Mouse (Mus musculus): ENCODE measurements around the gene Fth1.
"Not testable (repeated sequence)": the region's sequence is repeated elsewhere in the genome, so short reads cannot be mapped to it uniquely, and the experiment has no call there.

Fth1 gene

DNA sequence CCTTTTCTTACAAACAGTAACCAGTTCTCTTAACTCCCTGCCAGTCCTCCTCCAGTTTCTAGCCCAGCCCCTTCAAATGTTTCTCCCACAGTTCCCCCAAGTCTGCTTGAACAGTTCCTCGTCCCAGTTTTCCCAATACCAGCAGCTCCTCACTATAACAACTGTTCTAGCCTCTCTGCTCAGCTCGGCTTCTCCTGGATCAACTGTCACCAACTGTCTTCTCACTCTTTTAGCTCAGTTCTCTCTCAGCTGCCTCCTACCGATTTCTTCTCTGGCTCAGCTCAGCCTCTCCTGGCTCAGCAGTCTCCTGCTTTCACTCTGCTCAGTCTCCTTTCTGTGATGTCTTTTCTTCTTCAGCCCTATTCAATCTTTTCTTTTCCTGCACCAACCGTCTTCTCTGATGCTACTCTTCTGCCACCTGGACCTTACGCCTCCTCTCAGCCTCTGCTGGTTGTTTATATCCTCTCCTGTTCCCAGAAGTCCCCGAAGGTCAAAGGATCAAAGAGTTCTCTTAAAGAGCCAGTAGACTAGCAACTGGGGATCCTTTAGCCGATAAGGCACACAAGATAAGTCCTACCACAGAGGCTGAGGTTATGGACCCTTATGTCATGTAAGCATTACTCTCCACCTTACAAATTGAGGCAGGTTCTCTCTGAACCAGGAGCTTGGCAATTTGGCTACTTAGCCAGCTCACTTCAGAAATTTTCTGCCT, 16.0 kb upstream of the Fth1 start:
- DNase-seq: no peak

DNA sequence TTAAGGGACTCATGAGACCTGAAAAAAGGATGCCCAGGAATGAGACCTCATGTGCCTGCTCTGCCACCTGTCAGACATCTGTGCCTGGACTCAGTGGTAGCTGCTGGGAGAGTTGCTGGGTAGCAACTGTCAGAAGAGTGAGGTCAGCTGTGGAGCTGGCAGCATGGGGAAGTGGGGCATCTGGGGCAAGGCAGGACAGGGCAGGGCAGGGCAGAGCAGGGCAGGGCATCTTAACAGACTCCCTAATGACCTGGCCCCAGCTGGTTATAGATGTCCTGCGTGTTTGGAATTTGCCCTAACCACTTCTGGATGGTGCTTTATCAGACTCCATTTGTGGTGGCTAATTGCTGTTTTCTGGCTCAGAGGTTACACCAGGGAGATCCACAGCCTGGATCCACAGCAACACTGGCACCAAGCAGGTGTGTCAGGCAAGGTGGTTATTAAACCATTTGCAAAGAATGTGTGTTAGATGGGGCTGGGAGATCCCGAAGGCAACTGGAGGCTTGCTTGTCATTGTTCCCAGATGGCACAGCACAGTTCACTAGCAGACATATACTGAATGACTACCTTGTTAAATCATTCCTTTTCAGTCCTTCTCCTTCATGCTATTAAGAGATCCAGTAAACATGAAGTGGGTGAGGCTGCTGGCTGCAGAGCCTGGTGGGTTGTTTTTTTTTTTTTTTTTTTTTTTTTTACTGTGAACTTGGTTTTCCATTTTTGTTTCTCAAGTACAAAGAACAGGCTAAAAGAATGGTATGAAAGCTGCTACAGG, 14.1 kb upstream of the Fth1 start:
- DNase-seq: no peak

DNA sequence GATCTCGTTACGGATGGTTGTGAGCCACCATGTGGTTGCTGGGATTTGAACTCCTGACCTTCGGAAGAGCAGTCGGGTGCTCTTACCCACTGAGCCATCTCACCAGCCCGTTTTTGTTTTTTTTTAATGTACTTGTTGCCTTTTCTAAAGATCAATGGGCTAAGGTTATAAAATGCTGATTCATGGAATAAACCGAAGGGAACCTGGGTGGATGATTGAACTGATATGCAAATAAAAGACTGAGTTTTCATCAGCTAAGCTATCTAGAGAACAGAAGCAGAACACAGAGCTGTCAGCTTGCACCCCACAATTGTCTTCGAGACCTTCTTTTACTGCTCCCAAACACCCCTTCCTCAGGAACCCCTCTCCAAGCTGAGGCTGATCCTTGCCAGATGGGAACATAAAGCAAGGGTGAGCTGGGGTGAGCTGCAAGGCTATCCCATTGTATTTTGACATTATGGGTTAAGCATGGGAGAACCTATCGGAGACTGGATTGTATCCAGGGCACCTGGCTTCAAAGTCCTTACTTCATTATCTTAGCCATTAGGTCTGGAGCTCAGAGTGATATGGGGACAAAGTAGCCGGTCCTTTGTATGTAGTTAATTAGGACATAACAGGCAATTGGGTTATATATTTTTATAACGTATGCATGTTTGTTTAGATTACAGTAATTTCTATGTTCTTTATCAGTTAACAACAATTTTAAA, 12.2 kb upstream of the Fth1 start:
- DNase-seq: no peak

DNA sequence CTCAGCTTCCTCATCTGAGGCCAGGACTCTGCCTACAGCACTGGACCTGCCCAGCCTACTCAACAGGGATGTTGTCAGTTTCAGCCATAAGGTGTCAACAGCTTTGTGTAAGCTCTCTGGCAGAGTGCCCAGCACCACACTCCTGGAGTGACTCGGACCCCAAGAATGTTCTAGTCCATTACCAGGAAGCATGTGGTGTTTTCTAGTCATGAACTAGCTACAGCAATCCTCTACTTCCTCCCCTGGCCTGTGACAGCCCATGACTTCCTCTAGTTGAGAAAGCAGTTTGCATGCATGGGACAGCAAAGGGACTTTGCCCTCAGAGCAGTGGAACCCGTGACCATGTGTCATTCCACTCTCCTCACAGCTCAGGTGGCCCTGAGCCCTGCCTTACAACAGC, 5.5 kb upstream of the Fth1 start:
- DNase-seq: not testable (repeated sequence)

DNA sequence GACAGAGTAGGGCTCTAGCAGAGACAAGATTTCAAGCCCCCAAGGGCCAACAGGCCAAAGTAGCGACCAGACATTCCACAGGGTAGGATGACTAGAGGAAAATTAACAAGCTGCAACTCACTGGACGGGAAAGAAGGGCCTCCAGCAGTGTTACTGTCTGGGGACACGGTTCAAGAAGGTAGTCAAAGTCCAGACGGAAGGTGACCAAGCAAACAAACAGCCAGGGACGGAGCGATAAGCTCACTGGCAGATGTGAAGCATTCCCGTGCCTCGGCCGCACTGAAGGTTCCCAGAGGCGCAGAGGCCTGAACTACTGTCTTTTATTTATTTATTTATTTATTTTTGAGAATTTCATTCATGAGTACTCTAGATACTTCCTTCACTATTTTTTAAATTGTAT, 3.3 kb upstream of the Fth1 start:
- DNase-seq: peak; percentile 57

DNA sequence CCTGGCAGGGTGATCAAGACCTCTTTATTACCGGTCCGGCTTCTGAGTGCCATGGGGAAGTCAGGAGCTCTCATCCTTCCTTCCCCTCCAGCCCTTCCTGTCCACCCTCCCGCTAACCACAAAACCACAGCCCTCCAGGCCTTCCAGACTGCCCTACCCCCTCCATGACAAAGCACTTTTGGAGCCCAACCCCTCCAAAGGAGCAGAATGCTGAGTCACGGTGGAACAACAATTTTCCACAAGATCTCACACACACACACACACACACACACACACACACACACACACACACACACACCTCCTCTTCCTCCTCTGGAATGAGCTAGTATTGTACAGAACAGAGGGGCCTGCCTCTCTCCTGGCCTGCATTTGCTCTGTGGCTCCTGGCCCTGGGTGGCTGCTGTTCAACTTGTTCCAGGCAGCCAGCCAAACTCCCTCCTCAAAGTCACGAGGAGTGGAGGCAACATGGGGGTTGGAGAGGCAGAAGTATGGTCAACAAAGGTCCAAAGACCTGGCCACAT, 1.9 kb upstream of the Fth1 start:
- peak; percentile 91 for DNase-seq

DNA sequence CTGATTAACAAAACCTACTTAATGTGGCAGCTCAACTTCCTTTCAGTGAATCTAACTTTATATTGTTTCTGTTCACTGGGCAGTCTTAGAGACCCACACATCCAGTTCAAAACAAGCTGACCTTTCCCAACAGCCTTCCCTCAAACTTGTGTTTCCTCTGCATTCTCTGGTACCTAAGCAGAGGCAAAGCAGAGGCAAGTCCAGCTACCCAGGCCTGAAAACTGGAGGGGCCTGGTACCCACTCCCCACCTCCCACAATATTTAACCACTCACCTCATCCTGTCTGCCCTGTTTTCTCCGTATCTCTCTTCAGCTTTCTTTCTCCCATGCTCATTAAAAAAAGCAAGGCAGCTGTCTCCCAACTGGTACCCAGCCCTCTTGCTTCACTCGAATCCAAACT, 1.2 kb upstream of the Fth1 start:
- no peak for DNase-seq

DNA sequence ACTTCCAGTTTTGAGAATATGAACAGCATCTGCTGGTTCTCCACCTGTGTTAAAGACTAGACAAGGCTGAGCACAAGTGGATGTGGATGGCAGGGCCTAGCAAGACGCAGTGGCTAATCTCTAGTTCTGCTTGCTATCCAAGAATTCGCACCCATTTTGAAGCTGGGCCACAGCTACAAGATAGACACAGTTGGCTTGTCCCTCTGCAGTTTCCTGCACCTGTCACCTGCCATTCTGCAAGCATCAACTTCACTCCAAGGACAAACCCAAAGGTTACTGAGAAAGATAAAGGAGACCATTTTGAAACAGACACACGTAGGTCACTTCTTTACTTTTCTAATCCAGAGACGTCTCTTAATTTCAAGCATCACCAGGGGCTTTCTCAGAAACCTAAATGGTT, 1.2 kb downstream of the Fth1 start:
- no peak for DNase-seq

DNA sequence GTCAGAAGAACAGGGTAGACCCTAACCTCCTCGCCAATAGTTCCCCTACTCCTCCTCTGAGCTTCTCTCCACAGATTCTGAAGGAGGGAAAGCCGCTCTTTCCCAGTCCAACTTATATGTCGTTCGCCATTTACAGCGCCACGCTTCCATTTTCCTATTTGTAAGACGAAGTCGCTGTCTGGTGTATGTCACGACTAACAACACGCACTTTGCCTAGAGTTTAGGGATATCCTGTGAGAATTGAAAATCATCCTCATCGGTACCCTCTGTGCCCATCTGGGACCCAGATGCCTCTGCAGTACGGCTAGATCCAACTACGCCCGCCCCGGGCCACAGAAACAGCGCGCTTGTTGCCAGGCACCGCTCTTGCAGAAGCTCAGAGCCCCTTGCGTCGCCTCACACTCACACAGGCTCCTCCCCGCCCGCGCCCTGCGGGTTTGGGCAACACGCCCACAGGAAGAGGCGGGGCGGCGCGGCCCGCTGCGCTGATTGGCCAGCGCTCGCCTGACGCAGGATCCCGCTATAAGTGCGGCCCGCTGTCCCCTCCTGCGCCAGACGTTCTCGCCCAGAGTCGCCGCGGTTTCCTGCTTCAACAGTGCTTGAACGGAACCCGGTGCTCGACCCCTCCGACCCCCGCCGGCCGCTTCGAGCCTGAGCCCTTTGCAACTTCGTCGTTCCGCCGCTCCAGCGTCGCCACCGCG, 1.9 kb downstream of the Fth1 start:
- DNase-seq: peak; percentile 98

DNA sequence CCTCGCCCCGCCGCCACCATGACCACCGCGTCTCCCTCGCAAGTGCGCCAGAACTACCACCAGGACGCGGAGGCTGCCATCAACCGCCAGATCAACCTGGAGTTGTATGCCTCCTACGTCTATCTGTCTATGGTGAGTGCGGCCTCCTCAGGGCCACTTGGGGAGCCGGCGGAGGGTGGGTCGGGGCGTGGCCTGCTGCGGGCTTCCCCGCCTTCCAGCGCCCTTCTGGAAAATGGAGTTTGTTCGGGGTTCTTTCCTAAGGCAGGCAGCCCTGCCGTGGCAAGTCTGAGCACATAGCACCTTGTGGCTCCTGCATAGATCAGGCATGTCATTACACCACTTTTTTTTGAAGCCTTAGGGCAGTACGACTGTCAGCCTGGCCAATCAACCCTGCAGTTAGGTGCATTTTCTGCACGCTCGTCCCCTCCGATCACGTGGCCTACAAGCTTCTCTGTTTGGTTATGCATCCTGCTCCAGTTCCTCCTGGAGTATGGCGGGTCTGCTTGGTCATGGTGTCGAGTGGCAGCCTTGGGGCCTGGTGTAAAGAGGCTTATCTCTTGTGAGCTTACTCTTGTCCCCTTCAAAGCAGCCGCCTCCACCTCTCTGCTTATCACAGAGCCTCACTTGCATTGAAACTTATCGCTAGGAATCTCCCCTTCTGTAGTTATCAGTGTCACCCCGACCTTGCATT, 2.6 kb downstream of the Fth1 start:
- peak; percentile 85 for DNase-seq

DNA sequence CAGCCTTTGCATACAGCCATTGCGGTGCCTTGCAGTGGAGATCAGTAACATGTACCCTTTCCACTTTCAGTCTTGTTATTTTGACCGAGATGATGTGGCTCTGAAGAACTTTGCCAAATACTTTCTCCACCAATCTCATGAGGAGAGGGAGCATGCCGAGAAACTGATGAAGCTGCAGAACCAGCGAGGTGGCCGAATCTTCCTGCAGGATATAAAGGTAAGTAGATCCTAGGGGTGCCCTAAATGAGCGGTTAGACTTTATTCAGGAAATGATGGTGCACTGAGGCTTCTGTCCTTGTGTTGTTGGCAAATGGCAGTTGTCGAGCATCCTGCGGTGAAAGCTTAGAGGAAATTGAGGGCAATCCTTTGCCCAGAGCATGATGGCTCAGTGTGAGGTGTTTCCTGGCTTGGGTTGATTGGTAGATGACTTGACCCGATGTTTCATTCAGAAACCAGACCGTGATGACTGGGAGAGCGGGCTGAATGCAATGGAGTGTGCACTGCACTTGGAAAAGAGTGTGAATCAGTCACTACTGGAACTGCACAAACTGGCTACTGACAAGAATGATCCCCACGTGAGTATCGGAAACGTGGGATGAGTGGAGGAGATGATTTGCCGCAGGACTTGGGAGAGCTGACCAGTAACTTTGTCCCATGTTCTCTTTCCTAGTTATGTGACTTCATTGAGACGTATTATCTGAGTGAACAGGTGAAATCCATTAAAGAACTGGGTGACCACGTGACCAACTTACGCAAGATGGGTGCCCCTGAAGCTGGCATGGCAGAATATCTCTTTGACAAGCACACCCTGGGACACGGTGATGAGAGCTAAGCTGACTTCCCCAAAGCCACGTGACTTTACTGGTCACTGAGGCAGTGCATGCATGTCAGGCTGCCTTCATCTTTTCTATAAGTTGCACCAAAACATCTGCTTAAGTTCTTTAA, 4.0 kb downstream of the Fth1 start:
- DNase-seq: no peak

DNA sequence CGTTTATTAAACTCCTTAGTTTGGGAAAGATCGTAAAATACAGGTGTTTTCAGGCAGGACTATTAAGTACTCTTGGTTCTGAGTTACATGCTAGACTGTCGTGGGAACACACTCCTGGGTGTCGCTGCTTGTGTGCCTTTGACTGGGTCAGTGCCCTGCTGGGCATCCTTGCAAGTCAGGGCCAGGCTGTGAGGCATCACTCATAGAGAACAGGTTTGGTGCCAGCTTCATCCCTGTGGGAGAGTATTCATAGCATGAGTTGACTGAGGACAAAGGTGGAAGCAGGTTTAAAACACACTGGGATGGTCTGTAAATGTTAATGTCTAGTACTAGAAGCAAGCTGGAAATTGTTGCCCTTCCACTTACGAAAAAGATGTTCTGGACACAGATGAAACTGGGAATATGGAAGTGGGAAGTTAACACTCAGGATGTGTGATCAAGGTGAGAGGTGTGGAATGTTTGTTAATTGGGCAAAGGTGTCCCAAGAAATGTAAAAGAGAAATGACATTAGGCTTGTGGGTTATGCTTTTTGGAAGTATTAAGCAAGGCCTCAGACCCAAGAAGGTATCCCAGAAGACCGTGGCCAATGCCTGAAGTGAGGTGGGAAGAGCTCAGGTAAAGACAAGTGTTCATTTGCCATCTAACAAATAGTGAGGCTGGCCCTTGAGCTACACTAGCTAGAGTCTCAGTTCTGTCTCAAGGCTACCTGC, 4.9 kb downstream of the Fth1 start:
- DNase-seq: no peak

DNA sequence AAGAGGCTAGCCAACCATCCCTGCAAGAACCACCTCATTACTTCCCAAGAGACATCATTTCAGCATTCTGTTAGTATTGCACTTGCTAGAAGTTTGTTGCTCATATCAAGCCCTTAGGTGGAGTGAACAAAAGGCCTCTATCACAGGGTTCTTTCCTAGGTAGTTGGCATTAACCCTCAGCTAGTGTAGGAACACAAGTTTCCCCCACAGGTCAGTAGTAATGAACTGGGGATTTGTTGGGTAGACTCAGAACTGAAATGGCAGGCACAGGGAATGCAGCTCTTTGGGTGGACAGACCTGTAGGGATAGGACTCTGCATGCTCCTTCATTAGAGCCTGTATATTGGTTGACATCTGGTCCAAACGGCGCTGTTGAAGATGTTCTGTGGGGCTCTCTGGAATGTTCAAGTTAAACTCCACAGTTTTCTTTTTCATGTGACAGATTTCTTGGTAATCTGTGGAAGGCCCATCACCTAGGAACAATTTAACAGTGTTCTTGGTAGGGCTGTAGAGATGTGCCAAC, 5.6 kb downstream of the Fth1 start:
- DNase-seq: no peak

DNA sequence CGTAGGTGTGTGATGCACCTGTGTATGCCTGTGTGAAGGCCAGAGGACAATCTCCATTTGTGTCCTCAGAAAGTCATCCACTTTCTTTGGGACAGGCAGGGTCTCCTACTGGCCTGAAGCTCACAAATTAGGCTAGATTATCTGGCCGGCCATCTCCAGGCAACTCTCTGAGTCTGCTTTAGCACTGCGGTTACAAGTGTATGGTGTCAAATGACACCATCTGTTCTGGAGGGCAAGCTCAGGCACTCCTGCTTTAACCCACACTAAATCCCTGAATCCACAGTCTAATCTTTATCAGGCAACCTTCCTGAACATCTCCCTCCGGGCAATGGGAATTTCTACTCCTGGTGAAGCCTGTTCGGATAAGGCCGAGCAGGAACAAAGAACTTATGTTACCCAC, 6.8 kb downstream of the Fth1 start:
- DNase-seq: no peak

DNA sequence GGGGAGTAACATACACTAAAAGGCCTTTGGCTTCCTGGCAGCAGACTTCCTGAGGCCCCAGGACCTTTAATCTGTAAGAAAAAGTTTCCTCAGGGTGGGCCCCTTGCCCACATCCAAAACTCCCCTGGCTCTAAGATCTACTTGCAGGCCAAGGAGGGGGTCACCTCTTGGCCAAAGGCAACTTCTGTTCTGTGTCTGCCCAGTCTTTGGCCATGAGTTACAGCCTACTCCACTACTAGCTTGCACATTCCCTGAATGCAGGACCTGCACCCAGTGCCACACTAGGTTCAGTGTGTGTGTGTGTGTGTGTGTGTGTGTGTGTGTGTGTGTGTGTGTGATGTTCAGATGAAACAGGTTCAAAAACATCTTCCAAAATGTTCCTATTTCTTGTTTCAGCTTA, 7.2 kb downstream of the Fth1 start:
- DNase-seq: no peak

DNA sequence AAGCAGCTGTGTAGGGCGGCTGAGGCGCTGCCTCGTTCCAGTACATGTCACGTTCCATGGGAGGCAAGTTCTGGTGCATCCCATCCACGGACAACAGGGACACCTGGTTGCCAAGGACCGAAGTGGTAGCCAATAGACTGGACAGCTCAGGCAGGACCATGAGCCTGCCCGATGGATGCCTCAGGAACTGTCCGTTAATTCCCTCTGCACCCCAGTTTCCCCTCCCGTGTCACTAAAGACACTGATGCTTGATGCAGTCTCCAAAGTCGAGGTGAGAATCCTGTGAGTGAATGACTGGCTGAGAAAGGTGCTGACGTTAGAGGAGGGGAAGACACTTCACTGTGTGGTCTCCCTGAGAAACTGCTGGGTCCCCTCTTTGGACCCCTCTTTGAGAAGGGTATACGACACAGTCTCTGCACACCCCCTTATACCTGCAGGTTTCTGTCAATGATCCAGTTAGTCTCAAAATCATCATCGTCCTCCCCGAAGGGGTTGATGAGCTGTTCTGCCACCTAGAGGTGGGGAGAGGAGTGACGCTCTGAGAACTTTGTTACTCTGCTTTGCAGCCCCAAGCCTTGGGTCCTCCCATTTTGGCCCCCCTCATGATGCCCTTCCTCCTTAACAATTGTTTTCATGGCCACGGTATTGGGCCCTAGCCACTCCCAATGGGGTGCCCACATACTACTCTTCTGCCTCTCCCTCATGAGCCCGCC, 8.9 kb downstream of the Fth1 start:
- DNase-seq: no peak

DNA sequence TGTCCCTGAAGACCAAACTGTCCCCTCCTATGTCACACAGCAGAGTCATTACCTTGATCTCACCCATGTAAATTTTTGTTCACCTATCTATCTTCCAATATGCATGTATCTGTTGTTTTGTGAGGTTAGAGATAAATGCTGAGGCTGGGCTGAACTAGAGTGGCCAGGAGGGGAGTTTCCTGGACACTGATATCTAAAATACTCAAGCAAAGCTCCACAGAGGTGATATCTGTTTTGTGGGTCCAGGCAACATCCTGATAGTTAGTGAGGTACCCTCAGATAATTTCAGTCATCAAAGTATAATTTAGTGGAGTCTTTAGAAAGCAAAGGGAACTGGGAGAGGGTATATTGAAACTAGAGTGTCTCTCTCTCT, 9.5 kb downstream of the Fth1 start:
- DNase-seq: no peak

DNA sequence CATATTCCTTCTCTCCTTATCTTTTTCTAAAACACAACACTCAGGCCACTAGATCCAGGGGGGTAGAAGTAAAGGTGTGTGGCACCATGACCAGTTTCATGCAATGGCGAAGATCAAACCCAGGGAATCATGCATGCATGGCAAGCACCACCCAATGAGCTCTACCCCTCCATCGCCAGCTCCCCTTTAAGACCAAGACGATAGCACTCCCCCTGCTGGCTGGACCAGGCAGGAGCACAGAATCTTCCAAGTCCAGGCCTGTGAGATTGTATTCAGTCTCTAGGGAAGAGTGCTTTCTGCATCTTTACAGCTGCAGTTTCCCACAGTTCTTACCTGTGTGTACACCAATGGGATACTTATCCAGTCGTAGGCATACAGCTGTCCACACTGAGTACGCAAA, 10.9 kb downstream of the Fth1 start:
- DNase-seq: peak; percentile 90

Data from kidney, postnatal 10 days (tissue).